Mouse (Mus musculus) embryonic stem cell, embryonic (primary cell): ENCODE data around the gene Nphs2.

Experiments used
- CTCF ChIA-PET, 4 experiments: fragments of 300-600 bp in 2 of 4; fragments of 350-600 bp in 2 of 4; sonication (Branson Sonifier 250); formaldehyde crosslinking; loops; one replicate each; lab custom pipeline; 2022; ENCODE audit warnings: inconsistent platforms in 2 of 4; lab: Charles Lee
- POLR2A ChIA-PET, 4 experiments: fragments of 300-600 bp in 2 of 4; fragments of 350-600 bp in 2 of 4; sonication (Branson Sonifier 250); formaldehyde crosslinking; loops; one replicate each; lab custom pipeline; 2022; ENCODE audit warnings: antibody characterized with exemption in 4 of 4, inconsistent platforms in 1 of 4; lab: Charles Lee

The Nphs2 gene

DNA sequence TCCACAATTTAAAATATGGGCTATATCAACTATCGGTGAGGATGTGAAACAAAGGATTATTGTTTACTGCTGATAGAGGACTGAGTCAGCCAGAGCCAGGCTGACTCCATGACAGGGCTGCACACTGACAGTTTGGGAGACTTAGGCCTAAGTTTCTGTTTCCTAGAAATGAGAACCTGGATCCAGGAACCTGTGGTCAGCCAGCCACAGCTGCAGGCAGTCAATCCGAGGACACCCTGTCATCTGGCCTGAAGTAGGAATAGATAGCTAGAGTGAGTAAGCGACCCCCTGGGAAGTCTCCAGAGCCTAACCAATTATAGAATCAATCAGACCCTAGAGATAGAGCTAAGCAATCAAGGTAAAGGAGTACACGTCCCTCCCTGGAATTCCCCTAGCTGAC is 33.9 kb downstream of the Nphs2 start:
- ChIA-PET POLR2A (interaction anchor here in 1 of 4 experiments (0.6 kb wide), 1 partner anchor 588 kb away, joined by 3 read pairs; no protein-coding TSS in a partner anchor), CTCF (no interaction called here)

- CTCF ChIA-PET, result interaction anchor here in 1 of 4 experiments (0.5 kb wide), 1 partner anchor 166 kb away, joined by 3 read pairs; no protein-coding TSS in a partner anchor
- POLR2A ChIA-PET, result no interaction called here
Observed at GRCm38 (mm10) chr1:156345633-156346032, 35.1 kb downstream of the Nphs2 start.

DNA sequence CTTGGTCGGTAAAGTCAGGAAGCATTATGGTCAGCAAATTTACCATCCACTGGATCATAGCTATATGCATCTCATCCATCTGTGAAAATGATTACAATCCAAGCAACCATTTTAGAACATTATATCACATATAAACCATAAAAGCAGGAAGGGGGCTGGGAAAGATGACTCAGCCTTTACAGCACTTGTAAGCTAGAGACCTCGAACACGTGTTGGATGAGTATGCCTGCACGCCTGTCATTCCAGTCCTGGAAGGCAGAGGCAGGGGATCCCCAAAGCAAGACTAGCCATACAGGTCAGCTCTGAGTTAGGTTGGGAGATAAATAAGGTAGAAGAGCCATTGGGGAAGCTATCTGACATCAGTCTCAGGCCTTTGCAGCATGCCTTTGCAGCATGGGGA is 38.5 kb downstream of the Nphs2 start:
- ChIA-PET POLR2A (interaction anchor here in 1 of 4 experiments (0.6 kb wide), 1 partner anchor 98 kb away, joined by 4 read pairs; no protein-coding TSS in a partner anchor), CTCF (no interaction called here)

DNA sequence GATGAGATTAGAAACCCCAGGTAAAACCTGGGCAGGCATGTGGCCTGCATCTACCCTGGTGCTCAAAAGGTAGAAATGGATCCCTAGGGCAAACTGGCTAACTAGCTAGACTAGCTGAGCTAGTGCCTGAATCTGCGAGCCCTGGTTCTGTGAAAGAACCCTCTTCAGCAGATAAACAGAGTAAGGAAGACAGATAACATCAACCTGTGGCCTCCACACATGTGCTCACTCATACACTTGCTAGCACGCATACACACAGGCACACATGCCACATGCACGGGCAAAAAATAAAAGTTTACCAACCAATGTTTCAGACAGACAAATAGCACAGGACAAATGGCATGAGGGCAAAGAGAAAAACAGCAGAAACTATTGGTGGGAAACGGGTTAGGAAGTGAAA is 39.9 kb downstream of the Nphs2 start:
- ChIA-PET CTCF (no interaction called here), POLR2A (no interaction called here)

DNA sequence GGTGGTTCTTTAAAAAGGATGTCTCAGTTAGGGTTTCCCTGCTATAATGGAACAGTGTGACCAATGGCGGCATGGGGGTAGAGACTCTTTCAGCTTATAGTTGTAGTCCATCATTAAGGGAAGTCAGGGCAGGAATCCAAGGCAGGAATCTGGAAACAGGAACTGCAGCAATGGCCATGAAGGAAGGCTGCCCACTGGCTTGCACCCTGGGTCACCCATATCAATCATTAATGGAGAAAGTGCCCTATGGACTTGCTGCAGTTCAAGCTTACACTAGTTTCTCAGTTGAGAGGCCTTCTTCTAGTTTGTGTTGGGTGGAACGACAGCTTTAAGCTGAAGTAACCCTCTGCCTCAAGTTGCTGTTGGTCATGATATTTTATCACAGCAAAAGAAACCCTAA is 41.9 kb downstream of the Nphs2 start:
- CTCF ChIA-PET, result no interaction called here
- POLR2A ChIA-PET, result no interaction called here

DNA sequence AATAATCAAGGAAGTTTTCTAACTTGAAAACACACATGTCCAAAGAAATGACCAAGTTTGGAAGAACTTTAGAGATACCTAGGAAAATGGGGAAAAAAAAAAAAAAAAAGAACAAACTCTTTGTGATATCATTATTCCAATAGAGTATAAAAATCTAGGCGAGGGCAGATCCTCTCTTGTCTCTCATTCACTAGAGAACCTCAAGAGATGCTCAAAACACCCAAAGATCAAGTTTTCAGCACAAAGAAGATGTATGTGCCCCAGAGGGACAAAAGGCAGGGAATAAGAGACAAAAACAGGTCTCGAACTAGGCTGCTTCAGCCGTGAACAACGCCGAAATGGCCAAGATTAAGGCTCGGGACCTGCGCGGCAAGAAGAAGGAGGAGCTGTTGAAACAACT is 55.2 kb downstream of the Nphs2 start, which contains the start of gene Gm2000:
Gene Gm2000 (plus strand): TSS at position 301 of the 400 bp plus-strand sequence.
- ChIA-PET CTCF (no interaction called here), POLR2A (no interaction called here)
